Mouse (Mus musculus): ENCODE results near the gene Efemp2.

- TF ChIP-seq CTCF (IDR thresholded peaks at IDR 0.05; ENCODE audit: insufficient read depth, low read length) (no peak), POLR2A (IDR thresholded peaks at IDR 0.05; ENCODE audit: borderline replicate concordance, extremely low read depth, low read depth, low read length) (no peak)
Measured at GRCm38 (mm10) chr19:5429219-5429618, 44.5 kb upstream of the Efemp2 start.
